Mouse (Mus musculus): ENCODE results near the gene Itgbl1.
A peak's percentile ranks its signal among the peaks of the same experiment; 100 is the strongest.

Gene Itgbl1

DNA sequence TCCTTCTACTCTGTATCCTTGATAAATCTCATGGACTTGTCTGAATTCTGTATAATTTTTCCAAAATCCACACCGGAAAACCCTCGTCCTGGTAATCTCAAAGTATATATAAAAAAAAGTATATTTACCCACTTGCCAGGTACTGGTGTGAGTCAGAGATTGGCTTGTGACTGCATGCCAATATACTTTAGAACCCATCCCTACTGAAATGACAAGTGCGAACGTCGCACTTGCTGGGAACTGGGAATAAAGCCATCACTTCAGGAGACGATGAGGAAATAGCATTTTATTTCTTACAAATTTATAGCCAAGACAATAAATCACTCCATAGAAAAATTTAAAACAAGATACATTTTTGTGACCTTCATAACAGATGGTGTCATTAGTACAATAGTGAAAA lies 308.2 kb downstream of the Itgbl1 start:
- no peak for DNase-seq (ENCODE audit: low spot score in 2 of 2)

DNA sequence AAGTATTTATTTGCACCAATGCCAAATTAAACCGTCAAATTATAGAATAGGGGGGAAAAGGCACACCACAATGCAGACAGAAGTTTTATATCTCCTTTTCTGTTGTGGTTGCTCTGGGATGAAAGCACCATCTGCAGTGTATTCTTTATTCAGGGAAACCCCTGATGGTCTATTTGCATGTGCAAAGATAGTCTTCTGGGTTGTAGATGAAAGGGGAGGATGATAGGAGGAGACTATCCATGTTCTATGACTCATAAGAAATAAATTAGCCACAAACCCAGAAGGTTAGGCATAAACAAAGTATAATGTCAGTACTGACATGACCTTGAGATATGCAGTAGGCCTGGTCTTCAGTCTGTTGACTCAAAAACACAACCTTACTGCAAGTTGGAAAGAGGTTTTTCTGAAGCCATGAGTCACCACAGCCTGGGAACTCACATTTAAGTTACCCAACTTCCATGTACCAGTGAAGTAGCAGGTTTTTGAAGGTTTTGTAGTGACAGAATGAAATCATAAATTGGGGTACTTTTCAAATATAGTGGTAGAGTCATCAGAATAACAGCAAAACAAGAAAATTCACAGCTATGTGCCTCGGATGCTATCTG lies 330.9 kb downstream of the Itgbl1 start:
- DNase-seq (ENCODE audit: low spot score in 2 of 2): peak in 1 of 2 experiments; percentile 14
